Mouse (Mus musculus): ENCODE measurements around the gene Ccdc149.

The Ccdc149 gene

DNA sequence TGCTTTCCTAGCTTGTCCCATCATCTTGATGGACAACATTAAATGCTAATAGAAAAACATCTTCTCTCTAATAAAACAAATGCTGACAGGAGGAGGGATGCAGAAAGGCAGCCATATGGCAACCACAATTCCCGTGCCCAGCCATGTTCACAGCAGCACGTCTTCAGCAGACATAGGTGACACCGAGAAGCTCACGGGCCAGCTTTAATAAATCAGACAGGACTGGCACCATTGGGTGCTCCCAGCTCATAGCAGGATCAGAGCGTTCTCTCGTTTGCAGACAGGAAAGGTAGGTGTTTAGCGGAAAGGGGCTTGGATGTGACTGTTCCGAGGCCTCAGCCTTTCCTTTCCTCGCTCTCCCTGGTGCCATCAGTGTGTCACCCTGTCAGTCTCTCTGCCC is 95.5 kb downstream of the Ccdc149 start:
- no peak for DNase-seq (ENCODE audit: low read depth, low spot score)

DNA sequence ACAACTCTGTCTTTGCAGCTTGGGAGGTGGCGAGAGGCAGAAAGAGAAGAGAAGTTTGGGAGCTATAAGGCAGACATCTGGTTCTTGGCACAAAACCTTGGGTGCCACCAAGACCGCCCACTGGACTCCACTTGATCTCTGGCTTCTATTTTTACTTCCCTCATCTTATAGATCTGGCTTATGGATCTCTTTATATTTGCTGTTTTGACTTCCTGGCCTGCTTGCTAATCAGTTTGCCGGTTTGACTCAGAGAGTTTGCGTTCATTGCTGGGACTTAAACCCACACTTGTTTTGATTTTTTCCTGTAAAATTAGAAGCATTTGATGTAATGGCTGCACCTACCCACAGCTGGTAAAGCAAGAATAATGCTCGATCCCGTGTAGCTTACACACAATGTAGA is 100.4 kb downstream of the Ccdc149 start:
- no peak for DNase-seq (ENCODE audit: low read depth, low spot score)

DNA sequence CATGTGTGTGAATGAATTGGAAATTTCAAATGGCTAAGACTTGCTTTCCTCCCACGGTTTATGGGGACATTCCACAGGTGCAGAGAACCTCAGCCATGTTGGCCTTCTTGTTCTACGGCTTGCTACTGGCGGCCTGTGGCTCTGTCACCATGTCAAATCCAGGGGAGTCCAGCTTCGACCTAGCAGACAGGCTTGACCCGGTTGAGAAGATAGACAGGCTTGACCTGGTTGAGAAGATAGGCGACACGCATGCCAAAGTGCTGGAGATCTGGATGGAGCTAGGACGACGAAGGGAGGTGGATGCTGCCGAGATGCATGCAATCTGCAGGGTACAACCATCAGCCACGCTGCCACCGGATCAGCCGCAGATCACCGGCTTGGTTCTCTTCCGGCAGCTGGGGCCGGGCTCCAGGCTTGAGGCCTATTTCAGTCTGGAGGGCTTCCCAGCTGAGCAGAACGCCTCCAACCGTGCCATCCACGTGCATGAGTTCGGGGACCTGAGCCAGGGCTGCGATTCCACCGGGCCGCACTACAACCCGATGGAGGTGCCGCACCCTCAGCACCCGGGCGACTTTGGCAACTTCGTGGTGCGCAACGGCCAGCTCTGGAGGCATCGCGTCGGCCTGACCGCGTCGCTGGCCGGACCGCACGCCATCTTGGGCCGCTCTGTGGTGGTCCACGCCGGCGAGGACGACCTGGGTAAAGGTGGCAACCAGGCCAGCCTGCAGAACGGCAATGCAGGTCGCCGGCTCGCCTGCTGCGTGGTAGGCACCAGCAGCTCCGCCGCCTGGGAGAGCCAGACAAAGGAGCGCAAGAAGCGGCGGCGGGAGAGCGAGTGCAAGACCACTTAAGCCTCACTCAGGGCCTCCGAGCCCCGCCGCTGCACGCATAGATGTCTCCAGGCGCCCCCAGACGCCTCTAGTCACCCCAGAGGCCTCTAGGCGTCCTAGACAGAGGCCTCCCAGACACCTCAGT is 103.2 kb downstream of the Ccdc149 start:
- no peak for DNase-seq (ENCODE audit: low read depth, low spot score)

GRCm38 (mm10) chr5:52366661-52367060 is 104.7 kb downstream of the Ccdc149 start:
- no peak for DNase-seq (ENCODE audit: low read depth, low spot score)

GRCm38 (mm10) chr5:52365930-52366329 is 105.4 kb downstream of the Ccdc149 start:
- DNase-seq (ENCODE audit: low read depth, low spot score) = no peak

- no peak for DNase-seq (ENCODE audit: low read depth, low spot score)
These were observed 106.8 kb downstream of the Ccdc149 start for GRCm38 (mm10) chr5:52364521-52364920.

GRCm38 (mm10) chr5:52363468-52364150 is 107.7 kb downstream of the Ccdc149 start, which contains the start of gene Sod3:
Gene Sod3, plus strand, starts transcription at chr5:52363791.
- DNase-seq (ENCODE audit: low read depth, low spot score) = no peak

GRCm38 (mm10) chr5:52362776-52363467 is 108.4 kb downstream of the Ccdc149 start:
- DNase-seq (ENCODE audit: low read depth, low spot score) = no peak

- no peak for DNase-seq (ENCODE audit: low read depth, low spot score)
These were observed 110.9 kb downstream of the Ccdc149 start for GRCm38 (mm10) chr5:52360286-52361049.

GRCm38 (mm10) chr5:52358120-52358519 is 113.2 kb downstream of the Ccdc149 start:
- DNase-seq (ENCODE audit: low read depth, low spot score) = no peak

DNA sequence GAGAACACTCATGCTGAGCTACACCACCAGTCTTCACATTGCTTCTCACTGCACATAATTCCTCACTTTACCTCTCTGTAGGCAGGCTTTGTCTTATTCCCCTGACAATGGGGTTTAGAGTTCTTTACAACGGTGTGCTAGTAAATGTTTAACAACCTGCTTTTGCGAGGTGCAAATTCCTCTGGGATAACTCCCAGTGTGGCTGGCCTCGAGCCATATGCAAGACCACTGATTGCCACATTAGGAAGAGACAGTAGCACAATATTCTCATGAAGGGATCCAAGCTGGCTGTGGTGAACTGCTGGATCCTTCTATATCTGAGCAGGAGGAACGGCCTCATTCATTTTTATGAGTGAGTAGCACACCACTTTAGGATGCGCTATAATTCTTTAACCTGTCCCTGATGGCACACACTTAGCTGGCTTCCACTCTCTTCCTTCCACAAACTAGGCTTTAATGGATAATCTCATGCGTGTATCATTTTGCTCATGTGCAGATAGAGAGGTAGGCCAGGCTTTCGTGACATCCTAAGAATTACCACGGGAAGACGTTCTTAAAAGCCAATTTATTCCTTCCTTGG is 114.1 kb downstream of the Ccdc149 start:
- no peak for DNase-seq (ENCODE audit: low read depth, low spot score)

DNA sequence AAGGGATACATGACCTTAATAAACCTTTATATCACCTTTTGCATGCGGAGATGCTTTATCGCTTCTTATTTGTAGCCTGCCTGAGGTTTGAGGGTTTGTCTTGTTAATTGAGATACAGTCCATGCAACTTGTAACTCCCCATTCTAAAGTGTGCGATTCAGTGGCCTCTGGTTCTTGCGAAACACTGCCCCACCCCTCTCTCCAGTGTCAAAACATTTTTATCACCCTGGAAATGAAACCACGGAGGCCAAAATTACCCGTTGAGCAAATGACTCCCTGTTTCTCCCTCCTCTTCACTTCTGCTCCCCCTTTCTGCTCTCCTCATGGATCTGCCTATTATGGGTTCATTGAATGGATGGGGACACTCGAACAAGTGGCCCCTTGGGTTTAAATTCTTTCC is 115.7 kb downstream of the Ccdc149 start:
- DNase-seq (ENCODE audit: low read depth, low spot score) = no peak

DNA sequence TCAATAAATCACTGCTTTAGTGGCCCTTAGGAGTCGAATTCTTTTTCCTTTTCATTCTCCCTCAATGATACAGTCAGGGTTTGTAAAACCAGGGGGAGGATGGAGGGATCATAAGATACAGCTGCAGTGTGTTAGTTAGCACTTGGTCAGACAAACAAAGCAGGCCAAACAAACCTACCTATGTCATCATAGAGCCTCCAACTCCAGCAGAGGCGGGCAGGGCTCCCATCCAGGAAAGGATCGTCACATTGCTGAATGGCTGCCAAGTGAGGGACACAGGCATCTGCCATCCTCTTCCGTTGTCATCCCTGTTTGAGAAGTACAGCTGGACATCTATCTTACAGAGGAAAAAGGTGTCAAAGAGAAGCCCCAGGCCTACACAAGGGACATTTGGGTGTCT is 116.9 kb downstream of the Ccdc149 start:
- DNase-seq (ENCODE audit: low read depth, low spot score) = no peak

DNA sequence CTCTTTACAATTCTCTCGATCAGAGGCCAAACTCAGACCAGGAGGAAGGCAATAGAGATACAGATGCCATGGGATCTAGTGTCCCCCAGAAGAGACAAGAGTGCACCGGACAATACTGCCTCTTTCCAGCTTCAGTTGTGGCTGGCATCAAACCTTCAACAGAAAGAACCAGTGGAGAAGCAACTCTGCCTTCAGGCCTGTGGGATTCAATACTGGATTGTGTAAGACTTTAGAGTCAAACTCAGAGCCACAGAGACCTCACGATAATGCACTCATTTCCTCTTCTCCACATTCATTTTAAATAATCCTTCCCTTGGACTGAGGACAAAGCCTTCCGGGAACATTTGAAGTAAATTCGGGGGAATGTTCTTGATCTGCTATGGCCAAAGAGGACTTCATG is 118.6 kb downstream of the Ccdc149 start:
- no peak for DNase-seq (ENCODE audit: low read depth, low spot score)

- no peak for DNase-seq (ENCODE audit: low read depth, low spot score)
These were observed 119.8 kb downstream of the Ccdc149 start for GRCm38 (mm10) chr5:52351561-52351960.

DNA sequence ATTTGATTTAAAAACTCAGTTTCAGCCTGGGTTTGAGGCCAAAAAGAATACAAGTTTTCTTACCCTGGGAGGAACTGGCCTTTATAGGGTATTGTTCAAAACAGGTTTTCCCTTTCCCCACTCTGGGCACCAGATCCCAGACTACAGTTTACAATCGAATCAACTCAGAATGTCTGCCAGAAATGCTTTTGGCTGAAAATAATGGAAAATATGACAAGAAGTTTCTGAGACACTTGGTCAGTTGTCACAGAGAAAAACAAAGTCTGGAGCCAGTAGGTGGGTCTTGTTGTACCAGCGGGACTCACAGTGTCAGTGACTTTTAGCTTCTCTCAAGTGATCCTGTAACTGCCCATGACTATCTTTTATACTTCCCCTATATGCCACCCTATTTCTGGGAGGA is 120.9 kb downstream of the Ccdc149 start:
- DNase-seq (ENCODE audit: low read depth, low spot score) = no peak

GRCm38 (mm10) chr5:52346890-52347289 is 124.4 kb downstream of the Ccdc149 start:
- no peak for DNase-seq (ENCODE audit: low read depth, low spot score)

DNA sequence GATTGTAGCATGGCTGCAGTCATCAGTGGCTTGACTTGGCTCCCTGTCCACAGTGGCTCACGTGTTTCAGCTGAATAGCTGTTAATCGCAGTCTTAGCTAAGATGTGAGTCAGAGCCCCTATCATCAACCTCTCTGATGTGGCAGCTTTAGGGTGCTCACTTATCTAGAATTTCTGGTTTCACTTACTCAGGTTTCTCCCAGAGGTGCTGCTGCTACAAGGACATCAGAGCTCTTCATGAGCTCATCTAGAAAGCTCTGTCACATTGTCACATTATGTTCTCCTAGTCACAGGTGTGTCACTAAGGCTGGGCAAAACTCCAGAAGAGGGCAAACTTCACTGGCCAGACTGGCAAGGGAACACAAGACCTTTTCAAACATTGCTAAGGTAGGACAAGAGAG is 132.2 kb downstream of the Ccdc149 start:
- DNase-seq (ENCODE audit: low read depth, low spot score) = no peak

GRCm38 (mm10) chr5:52335590-52335989 is 135.7 kb downstream of the Ccdc149 start:
- no peak for DNase-seq (ENCODE audit: low read depth, low spot score)

- no peak for DNase-seq (ENCODE audit: low read depth, low spot score)
These were observed 139.2 kb downstream of the Ccdc149 start for GRCm38 (mm10) chr5:52332120-52332519.

Data from brain, embryonic 18.5 days (tissue).